Mouse (Mus musculus): ENCODE results near the gene Vstm2l. TPM values are rescaled to one million over a fixed set of nuclear protein-coding genes. Genes with fewer than 3 reads are reported as not detected.

Vstm2l gene
- polyA plus RNA-seq, 1 experiment from 2014 or later = 0.74 TPM

Other genes with a start within 250 kb of the Vstm2l start
- gene Ctnnbl1, start 177.3 kb upstream of the Vstm2l start, polyA plus RNA-seq (2015; fragmentation: Nextera tagmentation; extraction: Ambion mirVana) = 72.7 and 75.3 TPM in 2 replicates
- 28.1 and 29.8 TPM in 2 replicates for gene Tti1, start 113.8 kb downstream of the Vstm2l start, polyA plus RNA-seq (2015; fragmentation: Nextera tagmentation; extraction: Ambion mirVana)
- 44.8 and 48.9 TPM in 2 replicates for gene Rprd1b, start 113.8 kb downstream of the Vstm2l start, polyA plus RNA-seq (2015; fragmentation: Nextera tagmentation; extraction: Ambion mirVana)
- gene Tgm2, start 231.8 kb downstream of the Vstm2l start, polyA plus RNA-seq (2015; fragmentation: Nextera tagmentation; extraction: Ambion mirVana) = 30.4 and 39.7 TPM in 2 replicates